Mouse (Mus musculus) urinary bladder, adult 2 months (tissue): ENCODE data around the gene Bmper. TPM values are rescaled to one million over a fixed set of nuclear protein-coding genes. Genes with fewer than 3 reads are reported as not detected.

Source experiments
- DNase-seq: peaks from one replicate; pipeline ENCODE4 v3.0.0; 2022; ENCODE audit warnings: low spot score
- polyA plus RNA-seq: library from polyadenylated mRNA; depleted of rRNA; stranded (reverse); fragments of >200 nt; gene quantifications from 2 replicates; pipeline ENCODE4 v1.2.3, GENCODE M21; 2012

Gene Bmper
- polyA plus RNA-seq, 1 experiment = 1.3 TPM

- DNase-seq = no peak
These were observed 12.6 kb downstream of the Bmper start for GRCm38 (mm10) chr9:23235368-23236002.

DNA sequence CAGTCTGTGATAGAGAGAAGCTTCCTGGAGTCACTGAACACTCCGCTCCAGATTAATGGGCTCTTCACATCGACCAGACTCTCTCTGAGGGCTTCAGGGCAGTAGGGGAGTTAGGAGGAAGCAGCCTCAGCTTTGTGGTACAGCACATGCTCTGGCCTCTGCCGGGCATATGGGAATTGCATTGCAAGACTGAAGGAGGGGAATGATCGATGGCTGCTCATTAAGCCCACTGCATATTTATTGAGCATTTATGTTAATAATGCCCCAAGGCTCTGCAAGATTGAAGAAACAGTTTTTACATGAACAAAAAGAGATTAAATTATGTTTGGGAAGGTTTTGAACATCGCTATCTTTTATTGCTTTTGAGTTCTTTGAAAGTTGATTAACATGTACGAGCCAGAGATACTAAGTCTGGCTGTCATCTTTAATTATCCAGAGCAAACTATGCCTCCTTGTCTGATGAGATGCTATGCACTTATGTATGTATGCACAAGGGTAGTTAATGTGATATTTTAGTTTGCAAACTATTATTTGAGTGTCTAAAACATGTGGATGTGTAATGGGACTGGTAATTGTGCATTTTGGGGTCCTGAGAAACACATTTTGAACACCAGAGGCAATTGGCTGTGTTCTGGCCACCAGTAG lies 13.9 kb downstream of the Bmper start:
- DNase-seq = no peak

GRCm38 (mm10) chr9:23239011-23239410 lies 16.1 kb downstream of the Bmper start:
- DNase-seq = no peak

GRCm38 (mm10) chr9:23242911-23243310 lies 20.0 kb downstream of the Bmper start:
- DNase-seq = no peak

DNA sequence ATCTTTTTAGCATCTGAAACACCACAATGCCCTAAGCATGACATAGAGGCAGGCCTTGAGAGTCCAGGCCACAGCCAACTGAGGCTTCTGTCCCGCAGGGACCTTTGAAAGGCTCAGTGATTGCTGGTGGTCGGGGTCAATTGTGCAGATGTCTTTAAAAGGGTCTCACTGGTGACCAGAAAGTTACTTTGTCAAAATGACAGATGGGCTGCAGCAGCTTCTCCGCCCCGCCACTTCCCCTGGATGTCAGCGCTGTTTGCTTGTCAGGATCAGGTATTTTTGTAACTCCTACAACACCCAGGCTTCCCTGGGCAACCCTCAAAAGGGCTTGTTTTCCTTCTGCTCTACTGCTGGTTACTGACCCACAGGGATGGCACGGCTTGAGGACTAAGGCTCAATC lies 21.0 kb downstream of the Bmper start:
- no peak for DNase-seq

DNA sequence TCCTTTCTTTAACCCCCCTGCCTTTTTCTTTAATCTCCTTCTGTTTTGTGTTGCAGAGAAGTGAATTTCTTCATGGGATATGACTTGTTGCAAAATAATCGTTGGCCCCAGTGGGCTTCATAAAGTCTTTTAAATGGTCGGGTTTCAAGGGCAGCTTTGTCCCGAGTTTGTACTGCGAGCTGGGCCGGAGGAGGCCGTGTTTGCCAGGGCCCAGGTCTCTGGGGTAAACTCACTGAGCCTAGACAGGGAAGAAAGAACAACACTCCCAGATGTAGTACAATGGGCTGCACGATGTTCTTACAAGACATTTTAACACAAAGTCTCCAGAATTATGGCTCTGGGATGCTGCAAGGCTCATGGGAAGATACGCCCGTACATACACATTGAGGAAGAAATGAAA lies 23.5 kb downstream of the Bmper start:
- no peak for DNase-seq

DNA sequence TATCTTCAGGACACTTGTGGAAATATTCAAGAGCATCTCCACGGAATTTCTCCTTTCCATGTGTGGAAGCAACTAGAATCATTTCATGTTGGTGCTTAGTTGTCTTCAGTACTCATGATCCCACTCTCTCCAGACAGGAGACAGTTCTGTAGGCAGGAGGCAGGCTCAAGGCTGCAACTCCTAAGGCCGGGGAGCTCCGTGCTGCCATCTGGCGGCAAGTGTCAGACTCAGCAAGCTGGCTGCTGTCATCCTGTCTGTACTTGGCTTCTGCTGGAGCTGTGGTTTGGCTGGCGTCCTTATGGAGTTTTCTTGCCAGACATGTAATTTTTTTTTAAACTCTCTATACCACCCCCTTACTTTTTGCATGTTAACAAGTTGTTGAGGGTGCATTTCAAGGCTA lies 27.1 kb downstream of the Bmper start:
- peak; percentile 55 for DNase-seq

GRCm38 (mm10) chr9:23251001-23251400 lies 28.1 kb downstream of the Bmper start:
- no peak for DNase-seq

DNA sequence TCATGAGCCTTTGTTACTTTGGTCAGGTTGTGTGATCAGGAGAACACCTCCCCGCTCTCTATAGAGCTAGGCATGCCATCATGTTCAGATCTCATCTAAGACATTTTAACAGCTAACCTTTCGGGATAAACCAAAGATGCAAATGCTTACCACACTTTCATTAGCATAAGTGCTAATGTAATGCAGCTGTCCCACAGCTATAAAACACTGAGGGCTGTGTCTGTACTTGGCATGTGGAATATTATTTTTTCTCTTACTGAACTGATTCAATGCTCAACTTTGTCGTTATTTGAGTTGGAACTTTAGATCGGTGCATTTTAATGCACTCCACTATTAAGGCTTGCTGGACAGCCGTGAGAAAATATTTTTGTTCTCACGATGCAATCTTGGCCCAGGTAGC lies 30.7 kb downstream of the Bmper start:
- no peak for DNase-seq

- no peak for DNase-seq
These were observed 31.6 kb downstream of the Bmper start for GRCm38 (mm10) chr9:23254237-23255214.

DNA sequence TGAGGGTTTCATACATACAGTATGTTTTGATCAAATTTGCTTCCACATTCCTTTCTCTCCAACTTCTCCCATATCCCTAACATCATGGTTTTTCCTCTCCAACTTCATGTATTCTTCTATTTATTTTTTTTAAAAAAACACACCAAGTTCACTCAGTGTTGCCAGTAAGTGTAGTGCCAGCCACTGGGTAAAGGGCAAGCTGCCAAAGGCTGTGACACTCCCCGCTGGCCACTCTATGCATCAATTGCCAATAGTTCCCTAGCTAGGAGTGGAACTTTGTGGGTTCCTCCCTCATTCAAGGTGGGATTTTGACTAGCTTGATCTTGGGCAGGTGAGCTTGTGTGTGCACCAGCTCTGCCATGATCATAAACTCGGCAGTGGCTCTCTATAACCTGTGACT lies 33.0 kb downstream of the Bmper start:
- no peak for DNase-seq

DNA sequence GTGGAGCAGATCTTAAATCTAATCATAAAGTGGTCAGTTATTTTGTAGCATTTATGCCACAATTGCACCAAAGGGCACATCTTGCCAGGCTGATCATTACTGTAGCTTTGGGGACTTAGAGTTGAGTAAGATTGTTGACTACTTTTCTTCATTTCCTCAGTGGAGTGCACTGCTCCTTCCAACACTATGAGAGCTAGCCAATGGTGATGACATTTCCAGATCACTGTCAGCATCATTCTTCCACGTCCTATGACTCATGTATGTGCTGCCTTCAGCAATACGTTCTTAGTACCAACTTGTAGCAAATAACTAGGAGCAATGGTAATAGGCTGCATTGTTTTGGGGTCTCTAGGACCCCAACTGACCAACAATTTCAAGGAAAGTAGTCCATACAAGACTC lies 33.7 kb downstream of the Bmper start:
- DNase-seq = no peak

GRCm38 (mm10) chr9:23261834-23262233 lies 39.0 kb downstream of the Bmper start:
- DNase-seq = no peak

- DNase-seq = no peak
These were observed 40.0 kb downstream of the Bmper start for GRCm38 (mm10) chr9:23262851-23263250.

- no peak for DNase-seq
These were observed 41.6 kb downstream of the Bmper start for GRCm38 (mm10) chr9:23264471-23264870.

DNA sequence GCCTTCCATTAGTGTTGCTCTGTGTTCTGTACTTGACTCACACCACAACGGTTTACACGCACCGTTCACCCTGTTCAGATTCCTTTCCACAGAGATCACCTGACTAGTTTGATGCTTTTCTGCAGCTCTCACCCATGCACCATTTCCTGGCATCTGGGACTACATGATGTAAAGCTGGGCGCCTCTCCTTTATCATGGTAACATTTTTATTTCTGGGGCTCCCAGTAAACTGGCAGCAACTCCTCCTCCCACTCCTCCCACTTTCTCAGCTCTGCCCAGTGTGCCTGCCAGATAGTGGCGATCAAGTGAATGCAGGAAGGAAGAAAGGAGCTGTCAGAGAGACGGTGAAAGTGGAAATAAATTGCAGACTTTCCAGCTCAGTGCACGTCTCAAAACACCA lies 45.7 kb downstream of the Bmper start:
- no peak for DNase-seq

DNA sequence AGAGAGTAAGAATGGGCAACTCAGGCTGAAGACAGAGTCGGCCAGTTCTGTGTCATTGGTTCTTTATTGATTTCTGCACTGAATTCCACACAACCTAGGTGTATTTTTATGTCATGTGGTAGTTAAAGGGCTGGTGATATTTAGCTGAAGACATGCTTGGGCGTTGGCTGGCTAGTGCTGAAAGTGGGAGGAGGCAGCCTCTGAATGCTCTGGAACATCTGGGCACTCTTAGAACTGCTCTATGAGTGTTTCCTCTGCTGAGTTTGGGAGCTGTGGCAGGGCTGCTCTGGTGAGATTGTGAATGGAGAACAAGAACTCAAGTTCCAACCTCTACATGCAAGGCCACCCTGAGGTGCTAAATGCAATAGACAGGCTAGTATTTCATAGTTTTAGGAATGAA lies 46.2 kb downstream of the Bmper start:
- no peak for DNase-seq

GRCm38 (mm10) chr9:23276244-23276643 lies 53.4 kb downstream of the Bmper start:
- DNase-seq = no peak

- DNase-seq = no peak
These were observed 62.1 kb downstream of the Bmper start for GRCm38 (mm10) chr9:23284940-23285460.

- DNase-seq = no peak
These were observed 70.7 kb downstream of the Bmper start for GRCm38 (mm10) chr9:23293574-23293973.

DNA sequence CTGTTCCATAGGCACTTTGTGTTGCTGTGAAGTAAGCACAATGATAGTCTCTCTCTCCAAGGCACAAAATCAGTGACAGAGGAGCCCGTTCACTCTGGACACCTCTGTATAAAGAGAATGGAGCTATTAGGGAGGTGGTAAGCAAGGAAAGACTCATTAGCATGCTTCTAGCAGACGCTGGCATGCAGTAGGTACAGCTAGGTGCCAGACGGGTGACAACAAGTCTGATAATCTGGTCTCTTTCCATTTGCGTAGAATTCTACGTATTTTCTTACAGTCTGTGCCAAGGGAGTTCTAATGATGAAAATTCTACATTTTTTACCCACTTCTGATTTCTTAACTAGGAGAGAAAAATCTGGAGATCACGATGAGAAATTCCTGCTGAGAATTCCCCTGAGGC lies 72.7 kb downstream of the Bmper start:
- DNase-seq = no peak

GRCm38 (mm10) chr9:23297491-23298170 lies 74.8 kb downstream of the Bmper start:
- DNase-seq = no peak
